Mouse (Mus musculus) frontal cortex, postnatal 14 days (tissue): ENCODE measurements around the gene Ctsf.
"Not testable (repeated sequence)": the region's sequence is repeated elsewhere in the genome, so short reads cannot be mapped to it uniquely, and the experiment has no call there.

Experiments
- DNase-seq, 2 experiments: peaks; one replicate each; pipeline ENCODE4 v3.0.0; 2022; ENCODE audit warnings: low spot score in 2 of 2

Ctsf gene

DNA sequence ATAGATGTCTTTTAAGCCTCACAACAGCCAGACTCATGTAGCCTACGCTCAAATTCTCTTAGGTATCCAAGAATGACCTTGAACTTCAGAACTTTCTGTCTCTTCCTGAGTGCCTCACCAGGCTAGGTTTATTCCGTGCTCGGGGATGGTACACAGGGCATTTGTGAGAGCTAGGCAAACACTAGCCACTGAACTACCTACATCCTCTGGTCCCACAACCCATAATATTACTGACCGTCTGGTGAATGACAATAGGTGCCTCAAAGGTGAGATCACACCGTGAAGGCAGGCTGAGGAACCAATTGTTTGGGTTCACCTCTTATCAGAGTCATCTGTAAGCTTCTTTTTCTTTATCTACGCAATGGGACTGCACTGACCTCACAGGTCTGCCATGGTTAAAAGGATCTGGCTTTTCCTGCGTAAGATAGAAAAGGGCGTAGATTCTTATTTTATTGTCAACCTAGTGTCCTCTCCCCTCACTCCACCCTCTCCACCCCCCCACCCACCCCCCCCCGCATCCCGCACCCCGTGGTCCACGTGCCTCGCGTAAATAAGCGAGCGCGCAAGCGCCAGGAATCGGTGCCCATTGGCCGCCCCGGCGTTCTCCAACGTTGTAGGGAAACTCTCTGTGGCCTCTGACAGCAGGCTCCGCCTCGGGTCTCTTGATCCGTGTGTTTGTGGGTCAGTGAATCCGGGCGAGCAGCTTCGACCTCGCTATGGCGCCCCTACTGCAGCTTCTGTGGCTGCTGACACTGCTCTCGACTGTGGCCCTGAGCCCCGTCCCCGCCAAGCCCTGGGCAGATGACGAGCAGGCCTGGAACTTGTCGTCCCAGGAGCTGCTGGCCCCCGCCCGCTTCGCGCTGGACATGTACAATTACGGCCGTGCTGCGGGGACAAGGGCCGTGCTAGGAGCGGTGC lies at the start of gene Ctsf:
Gene Ctsf (plus strand): TSS at position 579 of the 918 bp plus-strand sequence.
- DNase-seq: peak; percentile 78 to 83

DNA sequence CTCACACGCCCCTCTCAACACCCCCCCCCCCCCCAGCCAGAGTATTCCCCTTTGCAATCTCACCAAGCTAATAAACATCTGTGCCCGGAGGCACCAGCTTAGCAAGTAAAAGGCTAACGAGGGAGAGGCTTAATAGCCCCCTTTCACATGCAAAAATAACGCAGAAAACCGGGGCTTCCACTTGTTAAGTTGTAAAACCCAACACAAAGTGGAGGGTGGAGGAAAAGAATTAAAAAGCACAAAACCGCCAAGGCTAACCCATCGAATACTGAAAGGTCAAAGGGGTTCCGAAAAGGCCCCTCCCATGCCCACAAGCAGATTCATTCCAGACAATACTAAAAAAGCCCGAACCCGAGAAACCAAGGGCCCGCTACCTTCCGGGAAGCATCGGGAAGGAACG lies 44.6 kb upstream of the Ctsf start:
- DNase-seq: no peak

DNA sequence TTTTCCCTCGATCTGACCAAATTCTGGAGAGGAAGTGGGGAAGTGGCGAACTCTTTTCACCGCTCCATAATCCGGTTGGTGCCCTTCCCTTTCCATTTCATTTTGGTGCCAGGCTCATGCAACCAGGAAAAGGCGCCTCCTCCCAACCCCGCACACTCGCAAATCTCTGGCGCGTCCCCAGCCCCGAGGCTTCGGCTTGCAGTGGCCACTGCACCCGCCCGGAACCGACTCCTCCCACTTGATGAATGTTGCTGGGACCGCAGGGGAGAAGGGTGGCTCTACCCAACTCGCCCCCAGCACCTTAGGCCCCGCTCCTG lies 44.2 kb upstream of the Ctsf start:
- DNase-seq: no peak

DNA sequence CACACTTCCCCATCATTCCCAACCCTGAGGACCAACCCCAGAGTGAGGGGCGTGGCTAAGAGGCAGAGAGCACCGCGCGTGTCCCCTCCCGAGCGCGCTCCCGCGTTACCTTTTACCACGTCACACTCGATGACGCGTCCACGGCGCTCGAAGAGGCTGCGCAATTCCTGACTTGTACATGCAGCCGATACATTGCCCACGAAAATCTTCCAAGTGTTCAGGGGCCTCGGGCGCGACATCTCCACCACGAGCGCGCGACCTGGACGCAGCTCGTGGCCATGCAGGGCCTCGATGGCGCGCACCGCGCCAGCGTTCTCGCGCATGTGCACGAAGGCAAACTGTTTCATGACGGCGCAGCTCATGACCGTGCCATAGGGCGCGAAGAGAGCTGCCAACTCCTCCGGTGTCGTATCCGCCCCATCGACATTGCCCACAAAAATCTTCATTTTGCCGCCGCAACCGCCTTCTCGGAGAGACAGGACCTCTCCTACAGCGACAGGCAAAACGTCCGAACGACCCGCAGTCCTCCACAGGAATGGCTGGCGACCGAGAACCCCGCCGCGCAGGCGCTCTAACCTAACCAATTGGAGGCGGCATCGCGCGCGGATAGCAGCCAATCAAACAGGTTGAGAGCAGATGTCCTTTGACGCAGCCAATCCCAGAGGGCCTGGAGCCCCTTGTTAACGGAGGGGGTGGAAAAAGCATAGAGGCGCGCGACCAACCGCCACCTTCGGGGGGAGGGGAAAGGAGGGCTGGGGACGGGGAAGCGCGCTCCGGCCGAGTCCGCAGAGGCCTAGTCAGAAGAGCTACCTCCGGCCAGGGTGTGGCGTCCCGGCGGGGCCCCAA lies 43.6 kb upstream of the Ctsf start, which contains the start of the genes Gm21992 and Rbm14:
Gene Gm21992 (minus strand): TSS at position 550 of the 846 bp plus-strand sequence.
Gene Rbm14 (minus strand): TSS at position 572 of the 846 bp plus-strand sequence.
- DNase-seq: peak; percentile 98

DNA sequence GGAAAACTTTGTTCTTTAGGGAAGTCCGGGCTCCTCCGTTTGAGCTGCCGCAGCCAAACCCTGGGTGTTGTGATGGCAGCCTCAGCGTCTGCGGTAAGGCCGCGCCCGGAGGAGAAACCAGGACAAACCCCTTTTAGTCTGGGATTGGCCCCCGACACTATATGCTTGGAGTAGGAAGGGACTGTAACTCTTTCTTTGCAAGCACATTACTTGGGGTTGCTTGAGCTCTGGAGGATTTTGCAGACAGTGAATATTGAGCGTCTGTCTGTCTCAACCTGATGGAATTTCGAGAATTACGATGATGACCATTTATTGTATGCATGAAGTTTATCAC lies 43.1 kb upstream of the Ctsf start:
- no peak for DNase-seq

DNA sequence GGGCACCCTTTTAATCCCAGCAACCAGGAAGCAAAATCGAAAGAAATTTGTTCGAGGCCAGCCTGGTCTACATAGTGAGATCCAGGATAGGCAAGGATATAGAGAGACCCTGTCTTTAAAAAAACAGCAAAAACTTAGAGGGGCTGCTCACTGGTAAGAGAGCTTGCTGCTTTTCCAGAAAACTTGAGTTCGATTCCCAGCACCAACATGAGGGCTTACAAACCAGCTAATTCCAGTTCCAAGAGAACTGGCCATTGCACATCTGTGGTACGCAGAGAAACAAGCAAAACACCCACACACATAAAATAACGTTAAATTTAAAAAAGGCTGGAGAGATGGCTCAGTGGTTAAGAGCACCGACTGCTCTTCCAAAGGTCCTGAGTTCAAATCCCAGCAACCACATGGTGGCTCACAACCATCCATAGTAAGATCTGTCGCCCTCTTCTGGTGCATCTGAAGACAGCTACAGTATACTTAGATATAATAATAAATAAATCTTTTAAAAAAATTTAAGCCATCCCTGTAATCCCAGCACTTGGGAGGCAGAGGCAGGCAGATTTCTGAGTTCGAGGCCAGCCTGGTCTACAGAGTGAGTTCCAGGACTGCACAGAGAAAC lies 42.5 kb upstream of the Ctsf start:
- not testable (repeated sequence) for DNase-seq

DNA sequence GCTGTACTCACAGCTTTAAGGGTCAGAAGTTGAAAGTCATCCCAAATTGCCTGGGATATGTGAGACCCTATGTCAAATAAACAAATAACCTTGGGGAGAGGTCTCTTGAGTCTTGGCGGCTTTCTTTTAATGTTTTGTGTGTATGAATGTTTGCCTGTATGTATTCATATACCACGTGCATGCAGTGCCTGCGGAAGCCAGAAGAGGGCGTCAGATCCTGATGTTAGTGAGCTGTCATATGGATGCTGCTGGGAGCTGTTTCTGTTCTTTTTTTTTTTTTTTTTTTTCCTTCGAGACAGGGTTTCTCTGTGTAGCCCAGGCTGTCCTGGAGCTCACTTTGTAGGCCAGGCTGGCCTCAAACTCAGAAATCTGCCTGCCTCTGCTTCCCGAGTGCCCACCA lies 41.9 kb upstream of the Ctsf start:
- no peak for DNase-seq

DNA sequence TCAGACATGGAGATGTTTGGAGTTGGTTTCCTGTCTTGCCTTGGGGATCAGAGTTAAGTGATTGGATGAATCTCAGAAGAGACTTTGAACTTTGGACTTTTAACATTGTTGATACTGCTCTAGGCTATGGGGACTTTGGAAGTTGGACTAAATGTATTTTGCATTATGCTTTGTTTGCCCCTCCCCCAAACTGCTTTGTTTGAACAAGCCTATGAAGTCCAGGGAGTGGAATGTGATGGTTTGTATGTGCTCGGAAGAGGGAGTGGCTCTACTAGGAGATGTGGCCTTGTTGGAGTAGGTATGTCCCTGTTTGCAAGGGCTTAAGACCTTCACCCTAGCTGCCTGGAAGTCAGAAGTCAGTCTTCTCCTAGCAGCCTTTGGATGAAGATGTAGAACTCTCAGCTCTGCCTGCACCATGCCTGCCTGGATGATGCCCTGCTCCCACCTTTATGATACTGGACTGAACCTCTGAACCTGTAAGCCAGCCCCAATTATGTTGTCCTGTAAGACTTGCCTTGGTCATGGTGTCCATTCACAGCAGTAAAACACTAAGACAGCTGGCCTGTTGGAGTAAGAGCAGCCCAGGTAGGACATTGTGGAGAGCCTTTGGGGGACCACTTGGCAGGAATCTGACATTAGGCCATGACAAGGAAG lies 37.6 kb upstream of the Ctsf start:
- DNase-seq: no peak

DNA sequence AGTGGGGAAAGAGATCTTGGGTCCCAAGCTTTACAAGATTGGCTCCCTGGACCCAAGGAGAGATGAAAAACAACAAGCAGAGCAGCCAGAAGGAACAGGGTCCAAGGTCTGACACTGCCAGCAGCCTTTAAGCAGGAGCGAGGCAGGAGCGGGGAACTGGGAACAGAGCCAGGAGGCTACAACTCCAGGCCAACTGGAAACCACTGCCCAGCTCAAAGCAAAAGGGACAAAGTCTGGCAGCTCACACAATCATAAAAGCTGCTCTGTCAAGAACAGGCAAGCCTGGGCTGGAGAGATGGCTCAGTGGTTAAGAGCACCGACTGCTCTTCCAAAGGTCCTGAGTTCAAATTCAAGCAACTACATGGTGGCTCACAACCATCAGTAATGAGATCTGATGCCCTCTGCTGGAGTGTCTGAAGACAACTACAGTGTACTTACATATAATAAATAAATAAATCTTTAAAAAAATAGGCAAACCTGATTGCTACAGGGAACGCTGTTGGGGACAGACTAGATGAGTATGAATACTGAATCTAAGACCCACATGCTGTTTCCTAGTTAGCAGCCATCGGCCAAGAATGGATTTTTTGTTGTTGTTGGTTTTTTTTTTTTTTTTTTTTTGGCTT lies 34.1 kb upstream of the Ctsf start:
- DNase-seq: peak; percentile 43 to 68

DNA sequence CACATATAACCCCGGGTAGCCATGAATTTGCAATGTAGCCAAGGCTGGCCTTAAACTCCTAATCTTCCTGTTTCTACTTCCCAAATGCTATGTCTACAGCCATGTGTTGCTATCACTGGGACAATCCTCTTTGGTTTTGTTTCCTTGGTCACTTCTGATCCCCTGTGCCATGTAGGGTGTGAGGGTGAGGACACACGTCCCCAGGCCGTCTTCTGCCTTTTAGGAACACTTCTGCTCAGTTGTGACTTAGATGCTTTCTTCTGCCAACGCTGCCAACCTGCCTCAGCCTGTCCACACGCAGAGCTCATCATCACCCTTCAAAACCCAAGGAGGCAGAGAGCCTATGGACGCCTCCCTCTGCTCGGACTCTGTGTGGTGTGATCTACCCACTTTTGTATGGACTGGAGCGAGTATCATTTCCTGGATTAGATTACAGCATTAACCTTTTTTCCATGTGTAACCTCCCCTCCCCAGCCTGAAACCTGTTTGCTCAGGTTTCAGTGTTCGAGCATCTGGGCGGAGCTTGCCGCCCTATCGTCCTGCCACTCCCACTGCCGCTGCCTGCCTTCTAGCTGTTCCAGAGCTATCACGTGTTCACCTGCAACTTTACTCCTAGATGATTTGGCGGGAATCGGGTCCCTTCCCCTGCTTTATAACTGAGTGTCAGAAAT lies 26.4 kb upstream of the Ctsf start:
- DNase-seq: no peak

DNA sequence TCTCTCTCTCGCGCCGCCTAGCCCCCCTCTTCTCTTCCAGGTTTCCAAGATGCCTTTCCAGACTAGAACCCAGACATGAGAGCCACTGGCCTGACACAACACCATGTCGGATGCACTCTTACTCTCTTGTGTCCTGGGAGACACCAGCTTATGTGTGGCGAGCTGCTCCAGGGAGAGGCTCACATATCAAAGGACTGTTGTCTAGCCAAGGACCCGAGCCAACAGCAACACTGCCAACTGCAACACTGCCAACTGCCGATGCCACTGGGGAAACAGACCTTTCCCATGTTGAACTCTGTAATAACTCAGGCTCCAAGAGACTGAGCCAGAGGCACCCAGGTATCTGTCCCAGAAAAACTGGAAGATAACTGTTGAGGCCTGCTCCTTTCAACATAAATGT lies 25.8 kb upstream of the Ctsf start:
- DNase-seq: peak in 1 of 2 experiments; percentile 15

DNA sequence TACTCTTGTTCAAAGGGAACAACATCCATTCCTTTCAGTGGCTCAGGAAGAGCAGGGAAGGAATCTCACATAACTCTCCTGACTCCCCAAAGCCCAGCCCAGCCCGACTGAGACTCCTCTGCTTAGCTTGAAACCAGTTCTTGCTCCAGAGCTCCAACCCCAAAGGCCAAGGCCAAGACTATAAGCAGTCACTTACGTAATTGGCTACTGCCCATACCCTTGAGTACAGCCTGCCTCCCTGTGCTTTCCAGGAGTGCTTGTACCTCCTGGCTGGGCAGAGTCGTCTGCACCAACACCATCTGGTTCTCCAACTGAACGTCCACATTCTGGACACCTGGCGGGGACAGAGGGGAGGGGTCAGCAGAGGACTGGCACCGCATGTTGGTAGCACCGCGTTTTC lies 21.0 kb upstream of the Ctsf start:
- DNase-seq: no peak

DNA sequence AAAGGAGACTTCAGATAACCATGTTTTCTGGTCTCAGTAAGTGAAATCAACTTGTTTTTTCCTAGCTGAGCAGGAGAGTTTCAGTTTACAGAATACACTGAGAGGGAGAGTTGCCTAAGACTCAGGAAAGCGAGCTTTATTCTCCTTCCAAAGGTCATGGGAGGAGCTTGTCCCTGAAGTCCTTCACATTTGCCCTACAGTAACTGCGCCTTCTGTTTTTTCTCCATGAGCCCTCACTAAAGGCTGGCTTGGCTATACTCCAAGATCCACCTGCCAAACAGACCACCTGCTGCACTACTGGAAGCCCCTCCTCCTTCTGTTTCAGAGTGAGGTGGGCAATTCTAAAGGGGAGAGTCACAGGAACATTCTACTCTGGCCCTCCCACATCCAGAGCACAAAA lies 18.8 kb upstream of the Ctsf start:
- DNase-seq: no peak

DNA sequence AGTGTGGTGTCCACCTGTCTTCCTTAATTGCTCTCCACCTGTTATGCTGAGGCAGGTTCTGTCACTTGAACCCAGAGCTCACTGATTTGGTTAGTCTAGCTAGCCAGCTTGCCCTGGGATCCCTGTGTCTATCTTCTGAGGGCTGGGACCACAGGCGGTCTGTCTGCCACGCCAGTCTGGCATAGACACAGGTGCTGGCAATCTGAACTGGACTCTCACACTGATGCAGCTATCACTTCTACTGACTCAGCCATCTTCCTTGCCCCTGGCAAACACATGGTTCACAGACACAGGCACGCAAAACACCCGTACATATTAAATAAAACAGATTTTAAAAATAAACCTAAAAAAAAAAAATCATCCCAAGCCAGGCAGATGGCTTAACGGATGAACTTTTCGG lies 17.9 kb upstream of the Ctsf start:
- no peak for DNase-seq

DNA sequence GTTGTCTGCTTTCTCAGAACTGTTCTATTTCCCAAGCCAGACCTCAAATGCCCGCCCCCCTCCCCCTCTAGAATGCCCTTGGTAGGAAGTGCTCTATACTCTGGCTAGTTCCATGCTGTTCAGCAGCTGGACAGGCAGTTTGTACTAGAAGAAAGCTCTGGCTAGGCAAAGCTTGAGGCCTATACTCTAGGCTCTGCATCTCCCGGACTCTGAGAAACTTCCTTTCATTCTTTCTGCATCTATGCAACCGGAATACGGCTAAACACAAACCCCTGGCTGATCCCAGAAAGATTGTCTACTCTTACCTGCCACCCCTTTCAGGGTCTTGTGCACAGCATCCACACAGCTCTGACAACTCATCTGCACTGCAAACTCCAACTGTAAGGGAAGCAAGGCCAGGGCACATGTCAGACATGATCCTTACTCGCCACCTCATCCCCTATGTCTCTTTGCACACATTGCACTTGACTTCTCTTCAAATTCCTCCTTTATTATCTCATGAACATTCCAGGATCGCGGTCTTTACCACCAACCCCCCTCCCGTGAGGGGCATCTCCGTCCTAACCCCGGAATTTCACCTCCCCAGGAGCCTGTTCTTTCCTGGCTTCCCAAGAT lies 16.3 kb upstream of the Ctsf start:
- DNase-seq: no peak

DNA sequence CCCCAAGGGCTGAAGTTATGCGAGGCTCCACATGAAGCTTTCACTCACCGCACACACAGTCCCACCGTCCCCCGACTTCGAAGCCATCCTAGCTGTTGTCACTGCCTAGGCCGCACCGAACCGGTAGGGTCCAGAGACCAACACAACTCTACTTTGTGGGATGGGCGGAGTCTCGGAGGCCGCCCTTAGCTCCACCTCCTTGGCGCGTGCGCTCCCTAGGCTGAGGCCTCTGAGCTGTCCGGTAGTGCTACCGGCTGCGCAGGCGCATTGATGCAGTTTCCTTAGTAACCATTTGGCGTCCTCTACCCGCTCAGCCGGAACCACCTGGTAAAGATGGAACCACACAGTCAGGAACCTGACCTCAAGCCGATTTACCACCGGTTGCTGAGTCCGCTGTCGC lies 15.8 kb upstream of the Ctsf start, which contains the start of the genes Ccs and Ccdc87:
Gene Ccs (minus strand): TSS at position 184 of the 400 bp plus-strand sequence.
Gene Ccdc87 (plus strand): TSS at position 218 of the 400 bp plus-strand sequence.
- DNase-seq: peak; percentile 89 to 91

DNA sequence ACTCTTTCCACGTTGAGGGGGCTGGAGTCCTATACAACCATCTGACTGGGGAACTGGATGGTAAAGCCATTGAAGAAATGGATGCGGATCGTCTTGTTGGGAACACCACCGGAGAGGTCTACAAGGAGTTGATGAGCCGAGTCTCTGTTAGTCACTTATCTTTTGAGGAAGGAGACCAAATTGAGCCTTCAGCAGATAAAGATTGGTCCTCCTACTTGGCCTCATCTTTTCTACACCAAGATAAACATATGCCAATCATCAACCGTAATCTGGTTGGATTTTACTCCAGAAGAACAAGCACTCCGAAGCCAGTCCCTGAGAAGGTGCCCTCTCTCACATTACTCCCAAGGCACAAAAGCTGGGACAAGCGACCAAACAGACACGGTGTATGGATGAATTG lies 14.1 kb upstream of the Ctsf start:
- no peak for DNase-seq

DNA sequence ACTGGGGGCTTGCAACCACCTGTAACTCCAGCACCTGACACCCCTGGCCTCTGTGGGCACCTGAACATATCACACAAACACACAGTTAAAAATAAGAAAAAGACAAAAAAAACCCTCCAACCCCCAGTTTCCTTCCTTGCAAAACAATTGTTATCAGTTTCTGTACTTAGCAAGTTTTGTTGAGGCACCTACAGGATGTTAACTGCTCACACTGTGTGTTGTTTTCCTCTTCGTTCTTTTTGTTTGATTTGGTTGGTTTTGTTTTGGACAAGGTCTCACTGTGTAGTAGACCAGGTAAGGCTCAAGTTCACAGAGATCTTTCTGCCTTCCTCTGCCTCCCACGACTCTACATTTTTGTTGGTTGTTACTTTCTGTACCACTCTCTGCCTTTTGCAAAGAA lies 12.3 kb upstream of the Ctsf start:
- DNase-seq: no peak

DNA sequence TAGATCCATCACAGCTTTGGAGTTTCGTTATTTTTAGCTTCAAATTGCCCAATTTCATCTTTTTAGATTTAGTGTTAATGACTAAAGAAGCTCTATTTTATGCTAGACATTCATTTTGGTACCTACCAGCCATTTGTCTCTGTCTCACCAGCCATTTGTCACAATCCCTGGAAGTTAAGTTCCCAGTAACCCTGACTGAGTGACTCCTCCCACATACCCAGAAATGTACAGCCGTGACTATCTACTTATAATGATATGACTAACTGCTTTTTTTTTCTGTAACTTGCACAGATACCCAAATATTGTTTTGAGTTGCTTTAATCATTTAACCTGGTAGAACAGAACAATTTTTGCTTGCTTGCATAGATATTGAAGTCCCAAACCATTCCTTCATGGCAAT lies 9.1 kb upstream of the Ctsf start:
- no peak for DNase-seq

DNA sequence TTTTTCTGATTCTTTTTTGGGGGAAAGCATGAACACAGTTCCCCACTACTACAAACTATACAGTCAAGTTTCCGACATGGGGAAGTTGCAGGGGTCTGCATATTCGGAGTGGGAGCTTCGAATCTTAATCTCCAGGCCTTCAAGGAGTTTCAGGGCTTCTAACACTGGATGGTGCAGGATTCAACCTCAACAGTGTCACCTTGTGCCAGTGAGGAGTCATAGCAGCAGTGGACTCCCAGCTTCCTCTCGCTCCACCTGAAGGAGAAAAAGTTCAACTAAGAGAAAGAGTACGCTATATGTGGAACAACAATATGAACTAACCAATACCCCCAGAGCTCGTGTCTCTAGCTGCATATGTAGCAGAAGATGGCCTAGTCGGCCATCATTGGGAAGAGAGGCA lies 7.4 kb upstream of the Ctsf start:
- no peak for DNase-seq
